In genomic region chr10:122983579-122984530, GRCm38 (mm10) we compare ENCODE assay signal across 8 mouse cellular contexts.
DNase-seq lines count a peak whose midpoint lies in the region; ATAC-seq and TF ChIP-seq lines count a peak whose summit lies in the region.

No protein-coding gene starts in this region.

- H3ac ChIP-seq in myocyte (ENCODE audit: control insufficient read depth, insufficient read length): no peak overlapping the region

- no peak for TF ChIP-seq POLR2A in myocyte (IDR thresholded peaks at IDR 0.05; ENCODE audit: insufficient read length, low read depth)

- no peaks in the 10 kb centered on the region for H3K27me3 ChIP-seq in hindbrain, embryonic 15.5 days
- H3K27me3 ChIP-seq in myocyte (ENCODE audit: control insufficient read depth, insufficient read depth, insufficient read length): no peaks in the 10 kb centered on the region

- H3K36me3 ChIP-seq in hindbrain, embryonic 15.5 days: no peaks in the 10 kb centered on the region; the same call in 1 of the 2 replicates
- H3K36me3 ChIP-seq in myocyte (ENCODE audit: control insufficient read depth, insufficient read depth): peaks cover 6% of the 10 kb centered on the region

- H3K9me3 ChIP-seq in hindbrain, embryonic 15.5 days: no peaks in the 10 kb centered on the region

- WGBS in hindbrain, embryonic 15.5 days: 33% methylated on average over 10 of the region's 10 CpGs

- TF ChIP-seq CTCF in left cerebral cortex, adult 2 months (IDR thresholded peaks at IDR 0.05): no peak

- peak overlapping the region; percentile 83 for H3K4me3 ChIP-seq in left cerebral cortex, adult 2 months
- H3K4me3 ChIP-seq in brown adipose tissue, adult 24 weeks (ENCODE audit: insufficient read depth, low read depth, low read length): peak overlapping the region; percentile 61
- peak overlapping the region; percentile 98 for H3K4me3 ChIP-seq in hindbrain, embryonic 15.5 days
- H3K4me3 ChIP-seq in myocyte: peak overlapping the region; percentile 66

- H3K4me1 ChIP-seq in brown adipose tissue, adult 24 weeks (ENCODE audit: control insufficient read depth, insufficient read depth, insufficient read length, low read length): peaks cover 4% of the 10 kb centered on the region; the same call in 1 of the 2 replicates
- H3K4me1 ChIP-seq in hindbrain, embryonic 15.5 days (replicated peaks): peaks cover 39% of the 10 kb centered on the region

- H3K9ac ChIP-seq in hindbrain, embryonic 15.5 days: peak overlapping the region; percentile 98

- intact Hi-C loops in left cerebral cortex, adult 2 months (cut with DNase I): no loop called here

- H3K4me2 ChIP-seq in hindbrain, embryonic 15.5 days: peak overlapping the region; percentile 81
- peak overlapping the region; percentile 87 for H3K4me2 ChIP-seq in myocyte (ENCODE audit: low read depth)

- DNase-seq in left cerebral cortex, adult 2 months (ENCODE audit: extremely low spot score in 1 of 2, low spot score in 2 of 2): no peak
- DNase-seq in left cerebral cortex, adult 11 months (ENCODE audit: low spot score): no peak
- DNase-seq in gastrocnemius, postnatal 25 days: no peak
- no peak for DNase-seq in gastrocnemius, adult 18-20 months (ENCODE audit: low spot score)

- peaks cover 36% of the 10 kb centered on the region for H3K79me2 ChIP-seq in myocyte (ENCODE audit: control insufficient read depth, insufficient read depth)

- H3K27ac ChIP-seq in left cerebral cortex, adult 2 months: peak overlapping the region; percentile 16; the same call in 1 of the 2 replicates
- H3K27ac ChIP-seq in brown adipose tissue, adult 24 weeks (replicated peaks; ENCODE audit: low read depth, low read length): 0 out of 2 replicates have a peak overlapping the region, but pooled peaks have one; percentile 6
- H3K27ac ChIP-seq in hindbrain, embryonic 15.5 days (replicated peaks): peak overlapping the region; percentile 100

- ATAC-seq in hindbrain, embryonic 15.5 days (ENCODE audit: low FRiP score, low read depth): no peak
- no peak for ATAC-seq in megakaryocyte-erythroid progenitor cell, adult 5-6 weeks (replicated peaks; ENCODE audit: low FRiP score, low TSS enrichment, poor library complexity, severe bottlenecking)

TF ChIP-seq in myocyte, 11 proteins besides CTCF, POLR2A, EP300 and RAD21:
- TF ChIP-seq TCF3 (IDR thresholded peaks at IDR 0.05; ENCODE audit: insufficient read length, low read depth) (no peak), POLR2AphosphoS2 (IDR thresholded peaks at IDR 0.05; ENCODE audit: insufficient read length, low read depth) (no peak), E2F4 (IDR thresholded peaks at IDR 0.05; ENCODE audit: insufficient read depth) (no peak), REST (IDR thresholded peaks at IDR 0.05; ENCODE audit: insufficient read depth, insufficient read length) (no peak), MAX (IDR thresholded peaks at IDR 0.05; ENCODE audit: low read depth) (no peak), MYOG (IDR thresholded peaks at IDR 0.05; ENCODE audit: control insufficient read depth in 1 of 3, insufficient read depth in 1 of 3, insufficient read length in 2 of 3, low read depth in 2 of 3) (no peak), TCF12 (IDR thresholded peaks at IDR 0.05; ENCODE audit: insufficient read depth, poor library complexity, severe bottlenecking) (no peak), CEBPB (IDR thresholded peaks at IDR 0.05; ENCODE audit: insufficient read depth, poor library complexity, severe bottlenecking) (no peak), USF1 (IDR thresholded peaks at IDR 0.05; ENCODE audit: low read depth) (no peak)

Comparison
In these comparisons a context has a peak if more than half of its experiments do, and no peak if none do; other contexts are left out.
1. H3K27ac ChIP-seq: peak in every context shown above with its lines; median percentile 100 in hindbrain, embryonic 15.5 days; 16 in left cerebral cortex, adult 2 months; 6 in brown adipose tissue, adult 24 weeks.